Mouse (Mus musculus) myocyte (in vitro differentiated cells): Measurements from ENCODE around the gene Grb14.

Experiments
- CEBPB ChIP-seq: IDR thresholded peaks from 2 replicates; pipeline ENCODE4 v1.6.1; 2011; ENCODE audit warnings: mild to moderate bottlenecking, moderate library complexity; ENCODE audit not compliant: poor library complexity, insufficient read depth, severe bottlenecking
- E2F4 ChIP-seq: IDR thresholded peaks from one replicate; pipeline ENCODE4 v1.6.1; 2011; ENCODE audit warnings: mild to moderate bottlenecking, control low read depth, moderate library complexity; ENCODE audit not compliant: insufficient read depth
- MAX ChIP-seq: IDR thresholded peaks from one replicate; pipeline ENCODE4 v1.6.1; 2011; ENCODE audit warnings: low read depth, mild to moderate bottlenecking, control low read depth
- MYOD1 ChIP-seq, 3 experiments: IDR thresholded peaks; one replicate each; pipeline ENCODE4 v1.6.1; 2011; ENCODE audit warnings: control low read depth in 2 of 3, low read depth in 2 of 3, mild to moderate bottlenecking in 2 of 3, moderate library complexity in 1 of 3; ENCODE audit not compliant: insufficient read length in 2 of 3, control insufficient read depth in 1 of 3
- MYOG ChIP-seq, 3 experiments: IDR thresholded peaks; one replicate each; pipeline ENCODE4 v1.6.1; 2011; ENCODE audit warnings: control low read depth in 2 of 3, low read depth in 2 of 3, mild to moderate bottlenecking in 2 of 3; ENCODE audit not compliant: insufficient read length in 2 of 3, control insufficient read depth in 1 of 3, insufficient read depth in 1 of 3
- POLR2A ChIP-seq: IDR thresholded peaks from one replicate; pipeline ENCODE4 v1.6.1; 2011; ENCODE audit warnings: low read depth, mild to moderate bottlenecking, control low read depth, moderate library complexity; ENCODE audit not compliant: insufficient read length
- POLR2AphosphoS2 ChIP-seq: IDR thresholded peaks from one replicate; pipeline ENCODE4 v1.6.1; 2011; ENCODE audit warnings: low read depth, control low read depth; ENCODE audit not compliant: insufficient read length
- TCF12 ChIP-seq: IDR thresholded peaks from one replicate; pipeline ENCODE4 v1.6.1; 2011; ENCODE audit warnings: mild to moderate bottlenecking, control low read depth; ENCODE audit not compliant: poor library complexity, insufficient read depth, severe bottlenecking
- USF1 ChIP-seq: IDR thresholded peaks from one replicate; pipeline ENCODE4 v1.6.1; 2011; ENCODE audit warnings: low read depth, mild to moderate bottlenecking, control low read depth, moderate library complexity

DNA sequence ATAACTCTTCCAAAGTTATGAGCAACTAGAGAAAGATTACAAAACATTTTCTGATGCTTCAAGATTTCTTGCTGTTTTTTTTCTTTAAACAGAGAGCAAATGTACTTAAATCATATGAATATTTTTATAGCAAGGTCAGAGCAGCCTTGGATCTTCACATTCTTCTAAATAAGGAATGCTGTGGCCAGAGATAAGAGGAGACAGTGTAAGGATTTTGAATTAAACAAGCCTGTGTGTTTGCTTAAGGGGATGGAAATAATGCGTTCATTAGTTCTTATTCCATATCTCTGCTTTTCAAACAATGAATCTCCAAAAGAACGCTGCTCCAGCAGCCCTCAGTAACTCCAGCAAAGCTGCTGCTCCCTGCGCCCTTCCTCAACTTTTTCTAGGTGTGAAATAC lies 63.4 kb downstream of the Grb14 start:
- TF ChIP-seq TCF12 (no peak), POLR2A (no peak), POLR2AphosphoS2 (no peak), CEBPB (no peak), MYOG (IDR thresholded peaks at IDR 0.05; ENCODE audit: control insufficient read depth in 1 of 3, insufficient read depth in 1 of 3, insufficient read length in 2 of 3, low read depth in 2 of 3) (no peak), E2F4 (no peak), MAX (no peak), MYOD1 (IDR thresholded peaks at IDR 0.05; ENCODE audit: control insufficient read depth in 1 of 3, insufficient read length in 2 of 3, low read depth in 2 of 3) (no peak), USF1 (no peak)
